Mouse (Mus musculus) embryonic facial prominence, embryonic 12.5 days (tissue): Measurements from ENCODE around the gene Smchd1. TPM values are rescaled to one million over a fixed set of nuclear protein-coding genes. Genes with fewer than 3 reads are reported as not detected.
"Not testable (repeated sequence)": the region's sequence is repeated elsewhere in the genome, so short reads cannot be mapped to it uniquely, and the experiment has no call there.

Experiments
- ATAC-seq: fragments of 200-750 bp; cut with Nextera tagmentation; 2 replicates; pipeline ENCODE4 v1.8.0; 2017; ENCODE audit not compliant: insufficient number of reproducible peaks, insufficient read depth, low FRiP score, low TSS enrichment
- H3K27ac ChIP-seq: fragments of 300-500 bp; sonication (generic); 2 replicates; pipeline ENCODE4 v1.5.1; 2016; ENCODE audit warnings: mild to moderate bottlenecking
- H3K27me3 ChIP-seq: fragments of 300-500 bp; sonication (generic); 2 replicates; pipeline ENCODE4 v1.6.1; 2016; ENCODE audit warnings: mild to moderate bottlenecking, moderate library complexity
- H3K36me3 ChIP-seq: fragments of 300-500 bp; sonication (generic); 2 replicates; pipeline ENCODE4 v1.6.1; 2016; ENCODE audit warnings: mild to moderate bottlenecking
- H3K4me1 ChIP-seq: fragments of 300-500 bp; sonication (generic); 2 replicates; pipeline ENCODE4 v1.6.1; 2016
- H3K4me2 ChIP-seq: fragments of 300-500 bp; sonication (generic); replicated peaks from 2 replicates; pipeline ENCODE4 v1.6.1; 2016; ENCODE audit warnings: mild to moderate bottlenecking, moderate library complexity
- H3K4me3 ChIP-seq: fragments of 300-500 bp; sonication (generic); 2 replicates; pipeline ENCODE4 v1.5.1; 2016; ENCODE audit warnings: mild to moderate bottlenecking
- H3K9ac ChIP-seq: fragments of 300-500 bp; sonication (generic); 2 replicates; pipeline ENCODE4 v1.6.1; 2016; ENCODE audit warnings: mild to moderate bottlenecking, moderate library complexity
- H3K9me3 ChIP-seq: fragments of 300-500 bp; sonication (generic); 2 replicates; pipeline ENCODE4 v1.6.1; 2016; ENCODE audit warnings: mild to moderate bottlenecking, moderate library complexity
- WGBS: fragments of 180-500 bp; shearing (Covaris S2); methylation state at CpG from one replicate; pipeline ENCODE4 v1.1.7; 2016; 5-methylcytosine and 5-hydroxymethylcytosine counted together
- polyA plus RNA-seq: library from polyadenylated mRNA; unstranded; fragments of >200 nt; fragmentation: Nextera tagmentation; extraction: Ambion mirVana; gene quantifications from 2 replicates; pipeline ENCODE4 v1.2.1, GENCODE M21; 2016

Gene Smchd1
- polyA plus RNA-seq, 1 experiment from 2014 or later, result 84.2 TPM

DNA sequence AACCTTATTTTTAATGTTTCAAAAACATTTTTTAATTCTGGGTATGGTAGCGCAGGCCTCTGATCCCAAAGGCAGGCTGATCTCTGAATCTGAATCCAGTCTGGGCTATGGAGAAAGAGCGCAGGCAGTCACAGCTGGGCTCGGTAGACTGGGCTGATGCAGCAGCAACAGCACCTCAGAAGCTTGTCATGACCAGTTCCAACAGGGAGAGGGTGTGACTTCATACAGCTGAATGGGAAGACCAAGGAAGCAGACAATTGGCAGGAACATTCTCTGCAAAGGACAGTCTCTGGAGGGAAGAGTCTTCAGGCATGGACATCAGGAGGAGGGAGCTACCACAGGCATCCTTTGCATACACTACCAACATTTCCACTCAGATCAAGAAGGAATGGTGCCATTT is 31.0 kb downstream of the Smchd1 start:
- no peaks in the 10 kb centered on the region for H3K9me3 ChIP-seq
- H3K27ac ChIP-seq, result no peak overlapping the region
- H3K4me3 ChIP-seq, result no peak overlapping the region
- ATAC-seq, result no peak
- 94% methylated on average over 3 of the region's 3 CpGs for WGBS
- no peak overlapping the region for H3K9ac ChIP-seq
- H3K4me1 ChIP-seq, result no peaks in the 10 kb centered on the region
- no peak overlapping the region for H3K4me2 ChIP-seq
- H3K36me3 ChIP-seq, result peaks cover 29% of the 10 kb centered on the region
- H3K27me3 ChIP-seq, result no peaks in the 10 kb centered on the region

DNA sequence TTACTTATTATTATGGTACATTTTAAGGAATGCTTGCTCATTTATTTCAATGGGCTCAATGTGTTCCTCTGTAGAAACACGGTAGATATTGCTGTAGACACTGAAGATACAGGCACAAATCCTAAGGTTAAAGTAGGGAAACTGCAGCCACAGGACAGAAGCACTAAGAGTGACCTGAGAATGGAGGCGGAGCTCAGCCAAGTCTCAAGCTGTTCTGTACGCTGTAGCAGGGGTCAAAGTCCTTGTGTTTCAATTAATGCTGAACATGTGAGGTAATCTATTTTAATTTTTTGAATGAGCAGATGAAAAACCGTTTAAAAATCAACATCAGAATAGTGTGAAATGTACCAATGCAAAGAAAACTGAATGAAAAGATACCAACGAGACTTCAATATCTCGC is 31.9 kb downstream of the Smchd1 start:
- H3K4me3 ChIP-seq, result no peak overlapping the region
- H3K9ac ChIP-seq, result no peak overlapping the region
- no peak overlapping the region for H3K27ac ChIP-seq
- no peaks in the 10 kb centered on the region for H3K27me3 ChIP-seq
- no peaks in the 10 kb centered on the region for H3K9me3 ChIP-seq
- no peaks in the 10 kb centered on the region for H3K4me1 ChIP-seq
- peaks cover 29% of the 10 kb centered on the region for H3K36me3 ChIP-seq
- H3K4me2 ChIP-seq, result no peak overlapping the region
- WGBS, result 85% methylated on average over 6 of the region's 6 CpGs
- ATAC-seq, result no peak

DNA sequence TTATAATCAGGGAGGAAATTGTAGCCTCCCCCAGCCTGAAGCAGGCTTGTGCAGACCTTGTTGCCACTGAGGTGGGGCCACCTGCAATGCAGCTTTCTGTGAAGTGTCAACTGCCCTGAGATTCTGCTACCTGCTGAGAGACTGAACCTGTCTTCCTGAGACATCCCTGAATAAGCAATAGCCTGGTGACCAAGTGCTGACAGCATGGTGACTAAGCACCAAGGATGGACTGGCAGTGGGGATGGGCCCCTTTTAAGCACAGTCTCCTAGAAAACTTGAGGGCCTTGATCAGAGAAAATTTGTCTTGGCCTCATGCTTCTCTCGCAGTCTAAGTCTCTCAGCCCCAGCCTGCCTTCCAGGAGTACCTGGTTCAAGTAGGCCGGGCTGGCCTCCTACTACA is 52.6 kb downstream of the Smchd1 start:
- H3K27me3 ChIP-seq, H3K27ac ChIP-seq, H3K4me1 ChIP-seq, H3K4me2 ChIP-seq, H3K4me3 ChIP-seq, H3K9ac ChIP-seq, ATAC-seq: not testable (repeated sequence)
- Histone ChIP-seq H3K9me3 (peaks cover 13% of the 10 kb centered on the region), H3K36me3 (peaks cover 42% of the 10 kb centered on the region)
- 92% methylated on average over 2 of the region's 2 CpGs for WGBS

DNA sequence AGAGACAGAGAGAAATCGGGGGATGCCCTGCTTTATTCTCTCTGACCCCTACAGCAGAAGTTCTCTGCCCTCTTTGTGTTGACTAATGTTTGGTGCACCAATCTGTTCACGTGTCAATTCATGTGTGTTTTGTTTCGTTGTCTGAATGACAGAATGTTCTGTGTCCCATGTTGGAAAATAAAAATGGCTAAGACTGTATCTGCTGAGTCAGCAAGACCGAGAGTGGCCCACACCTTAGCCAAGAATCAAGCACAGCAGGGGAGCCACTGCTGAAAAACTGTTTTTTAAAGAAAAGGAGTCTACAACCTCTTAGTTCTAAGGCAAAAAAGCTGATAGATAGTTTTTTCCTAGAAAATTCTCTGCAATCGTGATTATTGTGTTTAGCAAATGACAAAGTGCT is 55.7 kb downstream of the Smchd1 start:
- WGBS, result 87% methylated on average over 5 of the region's 5 CpGs
- H3K27me3 ChIP-seq, H3K9ac ChIP-seq, ATAC-seq, H3K4me1 ChIP-seq, H3K4me2 ChIP-seq, H3K27ac ChIP-seq, H3K4me3 ChIP-seq: not testable (repeated sequence)
- Histone ChIP-seq H3K36me3 (peaks cover 47% of the 10 kb centered on the region), H3K9me3 (peaks cover 13% of the 10 kb centered on the region)

DNA sequence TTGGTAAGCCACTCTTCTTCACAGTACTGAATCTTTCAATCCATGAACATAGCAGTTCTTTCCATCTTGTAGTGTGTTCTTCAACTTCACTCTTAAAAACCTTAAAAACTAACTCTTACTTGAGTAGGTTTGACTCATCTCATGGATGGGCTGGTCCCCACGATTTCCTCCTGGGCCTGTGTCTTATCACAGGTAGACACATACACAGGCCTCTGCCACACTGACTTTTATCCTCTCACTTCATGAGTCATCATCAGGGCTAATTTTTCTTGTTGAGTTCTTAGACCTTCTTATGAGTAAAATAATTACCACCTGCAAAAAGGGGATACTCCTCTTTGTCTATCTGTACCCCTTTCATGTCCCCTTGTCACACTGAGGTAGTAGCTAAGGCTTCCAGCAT is 58.1 kb downstream of the Smchd1 start:
- no peak overlapping the region for H3K4me3 ChIP-seq
- no peaks in the 10 kb centered on the region for H3K4me1 ChIP-seq
- 86% methylated on average over 1 of the region's 1 CpGs for WGBS
- no peak for ATAC-seq
- H3K9ac ChIP-seq, result no peak overlapping the region
- H3K36me3 ChIP-seq, result peaks cover 29% of the 10 kb centered on the region
- H3K9me3 ChIP-seq, result peaks cover 6% of the 10 kb centered on the region
- no peaks in the 10 kb centered on the region for H3K27me3 ChIP-seq
- H3K27ac ChIP-seq, result no peak overlapping the region
- H3K4me2 ChIP-seq, result no peak overlapping the region

DNA sequence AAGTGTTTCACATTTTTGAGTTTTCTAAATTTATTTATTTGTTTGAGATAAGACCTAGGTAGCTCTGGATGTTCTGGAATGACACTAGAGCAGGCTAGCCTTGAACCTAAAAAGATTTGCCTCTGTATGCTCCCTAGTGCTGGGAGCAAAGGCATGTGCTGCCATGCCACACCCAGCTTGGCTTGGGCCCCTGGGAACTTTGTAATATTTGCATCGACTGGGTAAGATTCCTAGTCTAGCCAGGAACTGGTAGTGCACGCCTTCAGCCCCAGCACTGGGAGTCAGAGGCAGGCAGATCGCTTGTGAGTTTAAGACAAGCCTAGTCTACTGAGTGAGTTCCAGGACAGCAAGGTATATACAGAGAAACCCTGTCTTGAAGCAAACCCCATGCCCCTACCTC is 87.7 kb downstream of the Smchd1 start:
- H3K36me3 ChIP-seq, result peaks cover 42% of the 10 kb centered on the region
- H3K4me1 ChIP-seq, result no peaks in the 10 kb centered on the region
- no peak for ATAC-seq
- H3K27me3 ChIP-seq, result no peaks in the 10 kb centered on the region
- no peak overlapping the region for H3K4me2 ChIP-seq
- WGBS, result 87% methylated on average over 3 of the region's 3 CpGs
- H3K9ac ChIP-seq, result no peak overlapping the region
- H3K4me3 ChIP-seq, result no peak overlapping the region
- no peaks in the 10 kb centered on the region for H3K9me3 ChIP-seq
- H3K27ac ChIP-seq, result no peak overlapping the region

DNA sequence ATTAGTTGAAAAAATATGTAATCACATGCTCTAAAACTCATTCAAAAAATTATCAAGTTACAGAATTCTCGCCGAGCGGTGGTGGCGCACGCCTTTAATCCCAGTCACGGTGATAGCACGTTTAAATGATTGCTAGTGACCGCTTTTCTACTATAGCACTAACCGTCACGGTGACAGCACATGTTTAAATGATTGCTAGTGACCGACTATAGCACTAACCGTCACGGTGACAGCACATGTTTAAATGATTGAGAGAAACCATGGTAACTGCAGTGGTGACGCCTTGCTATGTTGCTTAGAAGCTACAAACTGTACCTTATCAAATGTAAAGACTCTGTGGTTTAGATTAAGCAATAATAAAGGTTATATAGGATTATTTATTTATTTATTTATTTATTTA is 94.8 kb downstream of the Smchd1 start:
- Histone ChIP-seq H3K4me3 (no peak overlapping the region), H3K36me3 (peaks cover 26% of the 10 kb centered on the region), H3K27me3 (no peaks in the 10 kb centered on the region), H3K4me1 (no peaks in the 10 kb centered on the region), H3K4me2 (no peak overlapping the region), H3K27ac (no peak overlapping the region), H3K9ac (no peak overlapping the region), H3K9me3 (no peaks in the 10 kb centered on the region)
- no peak for ATAC-seq
- whole genome bisulfite sequencing, result 95% methylated on average over 14 of the region's 14 CpGs

DNA sequence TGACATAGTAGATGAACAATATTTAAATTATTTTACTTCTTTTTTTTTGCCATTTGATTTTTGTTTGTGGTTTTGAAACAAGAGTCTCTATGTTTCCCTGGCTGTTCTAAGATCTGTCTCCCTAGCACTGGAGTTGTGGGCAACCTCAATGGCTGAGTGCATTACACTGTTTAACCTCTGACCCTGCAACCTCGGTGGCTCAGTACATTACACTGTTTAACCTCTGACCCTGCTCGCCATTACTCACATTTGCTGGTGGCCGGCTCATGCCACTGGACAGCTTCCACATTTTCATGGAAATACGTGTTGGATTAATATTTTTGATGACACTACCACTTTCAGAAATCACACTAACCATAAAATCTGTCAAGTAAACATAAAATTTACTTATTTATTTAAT is 97.2 kb downstream of the Smchd1 start:
- H3K4me3 ChIP-seq, result no peak overlapping the region
- H3K9me3 ChIP-seq, result no peaks in the 10 kb centered on the region
- H3K4me2 ChIP-seq, result no peak overlapping the region
- no peak for ATAC-seq
- no peaks in the 10 kb centered on the region for H3K27me3 ChIP-seq
- peaks cover 29% of the 10 kb centered on the region for H3K36me3 ChIP-seq
- 39% methylated on average over 4 of the region's 4 CpGs for WGBS
- H3K9ac ChIP-seq, result no peak overlapping the region
- no peak overlapping the region for H3K27ac ChIP-seq
- no peaks in the 10 kb centered on the region for H3K4me1 ChIP-seq

DNA sequence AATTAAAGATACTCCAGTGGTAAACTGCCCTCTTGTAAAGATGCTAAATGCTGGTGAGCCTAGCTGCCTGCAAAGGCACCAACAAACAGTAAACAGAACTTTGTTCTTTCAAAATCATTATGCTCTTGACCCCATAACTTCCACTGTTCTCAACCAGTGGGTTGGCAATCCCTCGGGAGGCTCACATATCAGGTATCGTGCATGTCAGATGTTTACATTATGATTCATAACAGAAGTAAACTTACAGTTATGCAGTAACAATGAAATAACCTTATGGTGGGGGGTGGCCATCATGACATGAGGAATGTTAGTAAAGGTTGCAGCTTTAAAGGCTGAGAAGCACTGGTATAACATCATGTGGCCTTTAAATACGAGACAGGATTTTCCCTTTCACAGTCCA is 119.6 kb downstream of the Smchd1 start:
- no peaks in the 10 kb centered on the region for H3K27me3 ChIP-seq
- no peaks in the 10 kb centered on the region for H3K4me1 ChIP-seq
- H3K36me3 ChIP-seq, result peaks cover 56% of the 10 kb centered on the region
- no peak for ATAC-seq
- H3K4me2 ChIP-seq, result no peak overlapping the region
- no peak overlapping the region for H3K9ac ChIP-seq
- no peak overlapping the region for H3K27ac ChIP-seq
- H3K9me3 ChIP-seq, result no peaks in the 10 kb centered on the region
- WGBS, result 64% methylated on average over 3 of the region's 3 CpGs
- no peak overlapping the region for H3K4me3 ChIP-seq

DNA sequence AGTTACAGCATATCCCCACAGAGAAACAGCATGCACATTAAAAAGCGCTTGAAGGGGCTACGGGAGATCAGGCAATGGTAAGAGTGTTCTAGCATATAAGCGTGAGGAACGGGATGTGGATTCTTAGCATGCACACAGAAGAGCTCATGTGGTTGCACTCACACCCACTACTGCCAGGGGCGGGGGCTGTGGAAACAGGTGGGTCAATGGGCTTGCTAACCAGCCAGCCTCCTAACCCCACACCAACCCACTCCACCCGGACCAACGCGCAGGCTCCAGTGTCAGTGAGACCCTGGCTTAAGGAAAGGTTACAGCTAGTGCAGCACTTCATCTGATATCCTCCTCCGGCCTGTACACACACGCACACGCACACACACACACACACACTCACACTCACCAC is 120.9 kb downstream of the Smchd1 start:
- Histone ChIP-seq H3K4me3 (no peak overlapping the region), H3K27me3 (no peaks in the 10 kb centered on the region), H3K9me3 (no peaks in the 10 kb centered on the region), H3K27ac (no peak overlapping the region), H3K4me1 (no peaks in the 10 kb centered on the region), H3K4me2 (no peak overlapping the region), H3K36me3 (peaks cover 54% of the 10 kb centered on the region), H3K9ac (no peak overlapping the region)
- ATAC-seq, result no peak
- 97% methylated on average over 11 of the region's 11 CpGs for WGBS

DNA sequence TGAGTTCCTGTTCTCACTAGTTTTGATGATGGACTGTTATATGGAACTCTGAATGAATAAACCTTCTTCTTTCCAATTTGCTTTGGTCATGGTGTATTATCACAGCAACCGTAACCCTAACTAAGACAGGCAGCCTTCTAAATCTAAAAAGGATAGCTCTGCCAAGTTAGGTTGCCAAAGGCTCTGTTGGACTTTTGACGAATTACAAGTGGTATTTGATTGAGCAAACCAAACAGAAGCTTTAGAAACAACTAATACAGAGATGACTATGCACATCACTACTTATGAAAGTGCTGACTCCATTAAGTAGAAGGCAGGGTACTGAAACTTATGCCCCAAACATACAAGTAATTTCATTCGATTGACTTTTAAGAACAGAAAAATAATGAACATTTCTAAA is 127.0 kb downstream of the Smchd1 start:
- H3K4me2 ChIP-seq, result no peak overlapping the region
- ATAC-seq, result no peak
- peaks cover 72% of the 10 kb centered on the region for H3K36me3 ChIP-seq
- H3K27ac ChIP-seq, result no peak overlapping the region
- WGBS, result 88% methylated on average over 3 of the region's 3 CpGs
- no peaks in the 10 kb centered on the region for H3K27me3 ChIP-seq
- H3K9ac ChIP-seq, result no peak overlapping the region
- H3K4me1 ChIP-seq, result no peaks in the 10 kb centered on the region
- no peak overlapping the region for H3K4me3 ChIP-seq
- H3K9me3 ChIP-seq, result no peaks in the 10 kb centered on the region

DNA sequence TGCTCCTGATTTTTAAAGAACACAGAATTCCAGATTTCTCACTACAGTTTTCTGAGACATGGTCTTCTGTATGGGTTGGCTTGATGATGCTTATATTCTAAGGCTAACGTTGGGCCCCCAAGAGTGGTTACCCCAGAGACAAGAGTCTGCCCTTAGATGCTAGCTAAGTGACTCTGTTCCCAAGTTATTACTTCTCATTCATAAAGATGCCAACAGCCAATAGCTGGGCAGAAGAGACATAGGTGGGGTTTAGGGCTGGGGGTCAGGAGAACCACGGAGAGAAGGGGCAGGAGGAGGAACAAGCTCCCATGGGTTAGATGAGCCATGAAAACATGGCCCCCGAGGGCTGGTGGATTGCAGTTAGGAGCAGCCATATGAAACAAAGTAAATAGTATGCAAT is 133.1 kb downstream of the Smchd1 start:
- WGBS, result 84% methylated on average over 3 of the region's 3 CpGs
- Histone ChIP-seq H3K9ac (no peak overlapping the region), H3K4me2 (no peak overlapping the region), H3K36me3 (peaks cover 28% of the 10 kb centered on the region), H3K27me3 (no peaks in the 10 kb centered on the region), H3K9me3 (no peaks in the 10 kb centered on the region), H3K4me3 (no peak overlapping the region), H3K27ac (no peak overlapping the region), H3K4me1 (no peaks in the 10 kb centered on the region)
- ATAC-seq, result no peak

DNA sequence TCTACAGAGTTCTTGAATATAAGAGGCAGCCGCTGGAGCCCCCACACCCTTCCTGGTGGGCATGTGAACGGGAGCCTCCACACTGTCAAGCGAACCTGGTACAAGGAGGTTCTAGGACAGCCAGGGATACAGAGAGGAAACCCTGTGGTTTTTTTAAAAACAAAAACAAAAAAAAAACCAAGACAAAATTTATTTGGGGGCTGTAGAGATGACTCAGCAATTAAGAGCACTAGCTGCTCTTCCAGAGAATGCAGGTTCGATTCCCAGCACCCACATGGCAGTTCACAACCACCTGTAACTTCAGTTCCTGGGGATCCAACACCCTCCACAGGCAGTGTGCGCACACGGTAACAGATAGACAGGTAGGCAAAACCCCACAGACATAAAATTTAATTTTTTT is 136.5 kb downstream of the Smchd1 start:
- WGBS, result 93% methylated on average over 6 of the region's 6 CpGs
- no peak overlapping the region for H3K4me3 ChIP-seq
- no peaks in the 10 kb centered on the region for H3K9me3 ChIP-seq
- H3K27me3 ChIP-seq, result no peaks in the 10 kb centered on the region
- H3K4me2 ChIP-seq, result no peak overlapping the region
- H3K4me1 ChIP-seq, result no peaks in the 10 kb centered on the region
- H3K36me3 ChIP-seq, result peaks cover 12% of the 10 kb centered on the region
- H3K27ac ChIP-seq, result no peak overlapping the region
- ATAC-seq, result no peak
- no peak overlapping the region for H3K9ac ChIP-seq
